In genomic region chr7:122289243-122290111, GRCm38 (mm10) we compare ENCODE assay signal across 8 mouse cellular contexts. TPM values are rescaled to one million over a fixed set of nuclear protein-coding genes. Genes with fewer than 3 reads are reported as not detected.
DNase-seq lines count a peak whose midpoint lies in the region; ATAC-seq and TF ChIP-seq lines count a peak whose summit lies in the region.

No protein-coding gene starts in this region.

- H3K27ac ChIP-seq in liver, adult 2 months (replicated peaks; ENCODE audit: insufficient read depth, low read depth, low read length): no peak overlapping the region
- no peak overlapping the region for H3K27ac ChIP-seq in kidney, embryonic 16.5 days (ENCODE audit: low read length)

- DNase-seq in liver, adult 2 months (ENCODE audit: extremely low read depth, low read depth, low spot score): no peak
- DNase-seq in liver: no peak
- peak; percentile 84 for DNase-seq in cerebellum, adult 9-11 months
- peak; percentile 7 for DNase-seq in heart, adult 8-10 months (ENCODE audit: low spot score)
- peak; percentile 17 for DNase-seq in mesoderm, embryonic 11.5 days (ENCODE audit: low read depth, low spot score)
- DNase-seq in spleen, adult 18-20 months: peak; percentile 57 to 62
- no peak for DNase-seq in adipocyte (ENCODE audit: low spot score)

- no peaks in the 10 kb centered on the region for H3K4me1 ChIP-seq in liver, adult 2 months (ENCODE audit: control insufficient read depth, insufficient read depth, low read length)
- H3K4me1 ChIP-seq in kidney, embryonic 16.5 days (ENCODE audit: insufficient read depth, low read length): peaks cover 17% of the 10 kb centered on the region

- TF ChIP-seq POLR2A in liver, adult 2 months (IDR thresholded peaks at IDR 0.05; ENCODE audit: extremely low read depth, insufficient read depth, low read length): no peak

- peak overlapping the region; percentile 69 for H3K4me3 ChIP-seq in liver, adult 2 months (ENCODE audit: insufficient read depth, low read depth, low read length)
- H3K4me3 ChIP-seq in kidney, embryonic 16.5 days (ENCODE audit: low read length): peak overlapping the region; percentile 61

- H3K4me2 ChIP-seq in kidney, embryonic 16.5 days (replicated peaks; ENCODE audit: low read depth, low read length): peak overlapping the region; percentile 97

- 2% methylated on average over 66 of the region's 66 CpGs for WGBS in liver, adult 2 months
- WGBS in kidney, embryonic 16.5 days: under 1% methylated on average over 55 of the region's 66 CpGs

- H3K9ac ChIP-seq in liver, adult 2 months (ENCODE audit: low read depth, low read length): peak overlapping the region; percentile 66
- H3K9ac ChIP-seq in kidney, embryonic 16.5 days (replicated peaks; ENCODE audit: low read length): peak overlapping the region; percentile 48; the same call in 1 of the 2 replicates

- ATAC-seq in kidney, embryonic 16.5 days (ENCODE audit: low FRiP score, low TSS enrichment): peak; percentile 62

- no peak for TF ChIP-seq CTCF in liver, adult 2 months (IDR thresholded peaks at IDR 0.05; ENCODE audit: low read depth, low read length)

- no peaks in the 10 kb centered on the region for H3K36me3 ChIP-seq in liver, adult 2 months (ENCODE audit: control insufficient read depth, insufficient read depth, low read length)
- no peaks in the 10 kb centered on the region for H3K36me3 ChIP-seq in kidney, embryonic 16.5 days (ENCODE audit: insufficient read depth, low read length)

- peaks cover 12% of the 10 kb centered on the region for H3K27me3 ChIP-seq in liver, adult 2 months (ENCODE audit: control insufficient read depth, insufficient read depth, low read length)
- H3K27me3 ChIP-seq in kidney, embryonic 16.5 days (ENCODE audit: insufficient read depth, low read length): peaks cover 41% of the 10 kb centered on the region

- no peaks in the 10 kb centered on the region for H3K9me3 ChIP-seq in kidney, embryonic 16.5 days (ENCODE audit: low read length)

- no peaks in the 10 kb centered on the region; the same call in 1 of the 2 replicates for H3K79me2 ChIP-seq in liver, adult 2 months (ENCODE audit: control insufficient read depth, insufficient read depth, low read length)

RNA-seq across cellular contexts. Expression of gene Prkcb, which starts 0.9 kb away (rescaled TPM):
- 3.7 and 5.6 TPM in 2 replicates for total RNA-seq in liver, adult 2 months (2014; rRNA removed)
- polyA plus RNA-seq in liver, adult 2 months (2012; rRNA removed): 1.5 and 2.5 TPM in 2 replicates
- 1 to 10 TPM; 1.6 to 4.8 (median 2.1) TPM for total RNA-seq in heart, adult 8-10 months (2022)
- polyA plus RNA-seq in kidney, embryonic 16.5 days (2015; fragmentation: Nextera tagmentation; extraction: Ambion mirVana): 3.5 and 4.8 TPM in 2 replicates

Comparison
In these comparisons a context has a peak if more than half of its experiments do, and no peak if none do; other contexts are left out.
1. DNase-seq: peak in cerebellum, adult 9-11 months (single experiment), heart, adult 8-10 months (single experiment), mesoderm, embryonic 11.5 days (single experiment) and spleen, adult 18-20 months (2 of 2); none in liver, adult 2 months (single experiment), liver (single experiment) and adipocyte (single experiment).